Mouse (Mus musculus): Measurements from ENCODE around the gene Notch3.

DNA sequence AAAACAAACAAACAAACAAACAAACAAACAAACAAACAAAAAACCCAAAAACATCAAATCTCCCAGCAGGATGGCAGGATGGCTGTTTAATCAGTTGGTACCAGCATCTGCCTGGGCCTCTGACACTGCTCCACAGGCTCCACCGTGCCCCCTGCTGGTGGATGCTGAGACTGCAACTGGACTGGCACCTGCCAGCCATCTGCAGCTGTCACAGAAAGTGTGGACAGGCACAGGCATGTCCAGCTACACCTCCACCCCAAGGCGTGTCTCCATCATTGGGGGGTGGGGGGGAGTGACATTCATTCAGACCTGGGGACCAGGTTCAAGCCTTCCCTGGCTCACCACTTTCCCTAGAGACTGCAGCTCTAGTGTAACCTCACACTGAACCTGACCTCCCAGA lies 93.3 kb downstream of the Notch3 start:
- no peak for TF ChIP-seq USF1 (IDR thresholded peaks at IDR 0.05; ENCODE audit: low read depth, low read length)
- TF ChIP-seq ETS1 (IDR thresholded peaks at IDR 0.05; ENCODE audit: low read depth, low read length): no peak
- no peak for TF ChIP-seq UBTF (IDR thresholded peaks at IDR 0.05; ENCODE audit: borderline replicate concordance, insufficient read depth, low read depth, low read length)
- TF ChIP-seq TBP (IDR thresholded peaks at IDR 0.05; ENCODE audit: low read depth, low read length): no peak

Data from MEL (cell line).